Comparison of ENCODE assay signal across 33 mouse cellular contexts in genomic region chr2:119009376-119009775, GRCm38 (mm10). TPM values are rescaled to one million over a fixed set of nuclear protein-coding genes. Genes with fewer than 3 reads are reported as not detected.
"Had no signal": no experiment of that assay in that cellular context is flagged by ENCODE, and none has a peak within 500 bp of the region (broad histone marks: within the 10 kb centered on the region; RNA-seq: fewer than 3 reads in every experiment).

No protein-coding gene starts in this region.

- H3K36me3 ChIP-seq: limb, embryonic 10.5 days; limb, embryonic 12.5 days; limb, embryonic 13.5 days; limb, embryonic 15.5 days; liver, embryonic 13.5 days; liver, embryonic 15.5 days; lung, embryonic 15.5 days; midbrain, embryonic 10.5 days; midbrain, embryonic 12.5 days; midbrain, embryonic 13.5 days; midbrain, embryonic 15.5 days; neural tube, embryonic 12.5 days; neural tube, embryonic 13.5 days had no signal

- DNase-seq: left cerebral cortex, postnatal 4 days; liver; liver, embryonic 13.5 days; liver, postnatal 0 days; lung, adult 18-20 months; lung, adult 2 months; lung, embryonic 14.5 days; lung, postnatal 10 days; lung, postnatal 14 days; lung, postnatal 36 days; lung, postnatal 4 days; midbrain, embryonic 14.5 days had no signal

- H3K9ac ChIP-seq: limb, embryonic 12.5 days; limb, embryonic 13.5 days; limb, embryonic 15.5 days; liver, embryonic 13.5 days; liver, embryonic 14.5 days; liver, embryonic 15.5 days; liver, postnatal 0 days; lung, embryonic 14.5 days; lung, embryonic 15.5 days; midbrain, embryonic 12.5 days; midbrain, embryonic 13.5 days; midbrain, embryonic 15.5 days; neural tube, embryonic 12.5 days; neural tube, embryonic 13.5 days had no signal

- H3K4me2 ChIP-seq: limb, embryonic 12.5 days; limb, embryonic 13.5 days; limb, embryonic 15.5 days; liver, embryonic 11.5 days; liver, embryonic 13.5 days; liver, embryonic 15.5 days; lung, embryonic 14.5 days; lung, embryonic 15.5 days; midbrain, embryonic 11.5 days; midbrain, embryonic 12.5 days; midbrain, embryonic 13.5 days; midbrain, embryonic 15.5 days; neural tube, embryonic 12.5 days; neural tube, embryonic 13.5 days had no signal

- H3K27me3 ChIP-seq: limb, embryonic 12.5 days; limb, embryonic 13.5 days; limb, embryonic 15.5 days; liver, embryonic 13.5 days; lung, embryonic 15.5 days; midbrain, embryonic 12.5 days; midbrain, embryonic 13.5 days; midbrain, embryonic 15.5 days; neural tube, embryonic 12.5 days; neural tube, embryonic 13.5 days had no signal

- H3K27ac ChIP-seq: limb, embryonic 10.5 days; limb, embryonic 12.5 days; limb, embryonic 13.5 days; limb, embryonic 15.5 days; liver, embryonic 13.5 days; liver, embryonic 14.5 days; liver, embryonic 15.5 days; lung, embryonic 15.5 days; macrophage; midbrain, embryonic 10.5 days; midbrain, embryonic 12.5 days; midbrain, embryonic 13.5 days; midbrain, embryonic 15.5 days; neural tube, embryonic 12.5 days; neural tube, embryonic 13.5 days had no signal

- ATAC-seq: liver, postnatal 0 days; lung, postnatal 0 days; midbrain, embryonic 13.5 days; midbrain, embryonic 15.5 days; midbrain, embryonic 16.5 days had no signal

- H3K4me3 ChIP-seq: limb, embryonic 10.5 days; limb, embryonic 12.5 days; limb, embryonic 13.5 days; limb, embryonic 15.5 days; liver, embryonic 13.5 days; liver, embryonic 15.5 days; lung, embryonic 15.5 days; megakaryocyte, embryonic 14.5 days; midbrain, embryonic 10.5 days; midbrain, embryonic 12.5 days; midbrain, embryonic 13.5 days; midbrain, embryonic 15.5 days; myocyte; neural tube, embryonic 12.5 days; neural tube, embryonic 13.5 days had no signal

- H3K4me1 ChIP-seq: limb, embryonic 10.5 days; limb, embryonic 12.5 days; limb, embryonic 13.5 days; limb, embryonic 15.5 days; liver, embryonic 13.5 days; liver, embryonic 15.5 days; lung, embryonic 15.5 days; midbrain, embryonic 10.5 days; midbrain, embryonic 12.5 days; midbrain, embryonic 13.5 days; midbrain, embryonic 15.5 days; neural tube, embryonic 12.5 days; neural tube, embryonic 13.5 days had no signal

- H3K9me3 ChIP-seq: limb, embryonic 10.5 days; limb, embryonic 12.5 days; limb, embryonic 13.5 days; limb, embryonic 15.5 days; liver, embryonic 13.5 days; liver, embryonic 15.5 days; lung, embryonic 15.5 days; megakaryocyte, embryonic 14.5 days; midbrain, embryonic 10.5 days; midbrain, embryonic 12.5 days; midbrain, embryonic 13.5 days; midbrain, embryonic 15.5 days; neural tube, embryonic 12.5 days; neural tube, embryonic 13.5 days had no signal

RNA-seq across cellular contexts. Expression of gene Knl1, which starts 37.5 kb away (rescaled TPM):
- polyA plus RNA-seq: liver, adult 2 months had no signal
